Mouse (Mus musculus): ENCODE measurements at regions not wholly inside any gene's neighbourhood (a gene's known extent, or its start where the extent isn't known, plus 50 kb on each side); places are given as distances from the start of the nearest gene placed in this dataset.

- H3K27me3 ChIP-seq (ENCODE audit: control insufficient read depth, insufficient read depth, low read length, poor library complexity, severe bottlenecking): no peaks in the 10 kb centered on the region
- DNase-seq (ENCODE audit: low read depth, low spot score): no peak
- no peaks in the 10 kb centered on the region for H3K36me3 ChIP-seq (ENCODE audit: control insufficient read depth, insufficient read depth, low read length, poor library complexity, severe bottlenecking)
Observed at GRCm38 (mm10) chr13:43852888-43853287, 68.3 kb downstream of the Cd83 start.

DNA sequence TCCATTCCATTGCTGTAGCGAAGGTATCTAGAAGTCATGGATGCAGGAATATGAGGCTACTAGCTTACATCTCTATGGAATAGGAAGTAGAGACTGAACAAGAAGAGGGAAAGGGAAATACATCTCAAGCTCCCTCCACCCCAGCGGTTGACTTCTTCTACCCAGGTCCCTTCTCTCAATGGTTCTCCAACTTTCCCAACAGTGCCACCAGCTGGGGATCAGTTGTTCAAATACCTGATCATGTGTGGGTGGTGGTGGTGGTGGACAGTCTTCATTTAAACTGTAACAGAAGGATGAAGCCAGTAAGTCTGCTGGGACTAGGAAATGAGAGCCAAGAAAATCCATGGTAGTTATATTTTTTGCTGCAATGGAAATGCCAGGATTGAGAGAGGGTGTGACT is 70.4 kb downstream of the Cd83 start:
- Histone ChIP-seq H3K27me3 (ENCODE audit: control insufficient read depth, insufficient read depth, low read length, poor library complexity, severe bottlenecking) (no peaks in the 10 kb centered on the region), H3K36me3 (ENCODE audit: control insufficient read depth, insufficient read depth, low read length, poor library complexity, severe bottlenecking) (no peaks in the 10 kb centered on the region)
- DNase-seq (ENCODE audit: low read depth, low spot score): no peak

- H3K36me3 ChIP-seq (ENCODE audit: control insufficient read depth, insufficient read depth, low read length, poor library complexity, severe bottlenecking): no peaks in the 10 kb centered on the region
- H3K27me3 ChIP-seq (ENCODE audit: control insufficient read depth, insufficient read depth, low read length, poor library complexity, severe bottlenecking): no peaks in the 10 kb centered on the region
- DNase-seq (ENCODE audit: low read depth, low spot score): no peak
Observed at GRCm38 (mm10) chr13:43860932-43861331, 76.4 kb downstream of the Cd83 start.

GRCm38 (mm10) chr13:43861424-43861823 is 76.8 kb downstream of the Cd83 start:
- DNase-seq (ENCODE audit: low read depth, low spot score): no peak
- Histone ChIP-seq H3K36me3 (ENCODE audit: control insufficient read depth, insufficient read depth, low read length, poor library complexity, severe bottlenecking) (no peaks in the 10 kb centered on the region), H3K27me3 (ENCODE audit: control insufficient read depth, insufficient read depth, low read length, poor library complexity, severe bottlenecking) (no peaks in the 10 kb centered on the region)

DNA sequence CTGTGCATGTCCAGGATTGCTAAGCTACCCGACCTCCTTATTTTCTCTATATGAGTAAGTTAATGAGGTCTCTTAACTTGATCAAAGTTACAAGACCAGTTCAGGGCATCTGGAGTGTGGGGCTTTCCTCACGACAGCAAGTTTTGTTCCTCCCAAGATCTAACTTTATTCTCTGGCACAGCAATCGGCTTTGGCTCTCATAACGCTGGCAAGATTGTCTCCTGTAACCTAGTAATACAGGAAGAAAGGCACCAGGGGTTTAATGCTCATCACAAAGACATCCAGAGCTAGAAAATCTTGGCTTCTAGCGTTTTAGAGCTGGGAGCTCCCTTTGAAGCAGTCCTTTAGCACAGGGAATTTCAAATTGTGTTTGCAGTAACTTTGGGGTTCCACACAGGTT is 77.5 kb downstream of the Cd83 start:
- DNase-seq (ENCODE audit: low read depth, low spot score): no peak

DNA sequence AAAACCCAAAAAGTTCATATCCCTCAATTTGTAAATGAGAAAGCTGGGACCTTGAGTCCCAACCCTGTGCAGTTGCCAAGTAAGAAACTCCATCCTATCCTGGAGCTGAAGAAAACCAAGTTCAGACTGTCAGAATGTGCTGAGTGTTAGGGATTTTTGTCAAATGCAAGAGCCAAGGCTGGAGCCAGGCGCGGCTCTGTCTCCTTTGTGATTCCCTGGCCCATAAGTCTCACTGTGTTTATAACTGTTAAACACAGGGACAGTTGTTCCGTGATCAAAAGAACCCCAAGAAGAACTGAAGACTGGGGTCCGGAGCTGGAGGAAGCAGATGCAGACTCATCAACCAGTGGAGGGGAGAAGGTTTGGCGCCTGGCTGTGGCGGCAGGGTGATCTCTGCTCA is 78.0 kb downstream of the Cd83 start:
- no peak for DNase-seq (ENCODE audit: low read depth, low spot score)
- Histone ChIP-seq H3K27me3 (ENCODE audit: control insufficient read depth, insufficient read depth, low read length, poor library complexity, severe bottlenecking) (no peaks in the 10 kb centered on the region), H3K36me3 (ENCODE audit: control insufficient read depth, insufficient read depth, low read length, poor library complexity, severe bottlenecking) (no peaks in the 10 kb centered on the region)

More for the DNA sequence above, 77.5 kb downstream of the Cd83 start:
- H3K36me3 ChIP-seq (ENCODE audit: control insufficient read depth, insufficient read depth, low read length, poor library complexity, severe bottlenecking): no peaks in the 10 kb centered on the region
- H3K27me3 ChIP-seq (ENCODE audit: control insufficient read depth, insufficient read depth, low read length, poor library complexity, severe bottlenecking): no peaks in the 10 kb centered on the region

DNA sequence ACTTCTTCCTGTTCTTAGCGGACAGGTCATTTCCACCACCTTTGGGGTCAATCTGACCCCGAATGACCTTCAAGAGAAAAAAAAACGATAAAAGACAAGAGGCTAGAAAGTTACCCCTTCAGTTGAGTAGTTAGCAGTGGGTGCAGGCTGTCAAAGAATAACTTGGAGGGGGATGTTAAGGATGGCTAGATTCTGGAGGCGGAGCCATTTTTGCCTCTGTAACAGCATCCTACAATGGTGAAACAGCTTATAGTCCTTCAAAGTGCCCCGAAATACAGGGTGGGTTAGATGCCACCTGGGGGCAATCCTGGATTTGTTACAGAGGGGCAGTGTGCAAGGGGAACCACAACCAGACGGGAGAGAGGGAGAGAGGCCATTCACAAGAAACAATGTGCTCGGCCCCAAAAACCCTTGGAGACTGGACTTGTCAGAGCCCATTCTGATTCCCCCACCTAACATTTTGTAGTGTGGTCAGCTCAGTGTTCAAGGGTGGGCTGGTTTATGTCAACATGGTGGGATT is 79.1 kb downstream of the Cd83 start:
- no peak for DNase-seq (ENCODE audit: low read depth, low spot score)
- Histone ChIP-seq H3K36me3 (ENCODE audit: control insufficient read depth, insufficient read depth, low read length, poor library complexity, severe bottlenecking) (no peaks in the 10 kb centered on the region), H3K27me3 (ENCODE audit: control insufficient read depth, insufficient read depth, low read length, poor library complexity, severe bottlenecking) (no peaks in the 10 kb centered on the region)

DNA sequence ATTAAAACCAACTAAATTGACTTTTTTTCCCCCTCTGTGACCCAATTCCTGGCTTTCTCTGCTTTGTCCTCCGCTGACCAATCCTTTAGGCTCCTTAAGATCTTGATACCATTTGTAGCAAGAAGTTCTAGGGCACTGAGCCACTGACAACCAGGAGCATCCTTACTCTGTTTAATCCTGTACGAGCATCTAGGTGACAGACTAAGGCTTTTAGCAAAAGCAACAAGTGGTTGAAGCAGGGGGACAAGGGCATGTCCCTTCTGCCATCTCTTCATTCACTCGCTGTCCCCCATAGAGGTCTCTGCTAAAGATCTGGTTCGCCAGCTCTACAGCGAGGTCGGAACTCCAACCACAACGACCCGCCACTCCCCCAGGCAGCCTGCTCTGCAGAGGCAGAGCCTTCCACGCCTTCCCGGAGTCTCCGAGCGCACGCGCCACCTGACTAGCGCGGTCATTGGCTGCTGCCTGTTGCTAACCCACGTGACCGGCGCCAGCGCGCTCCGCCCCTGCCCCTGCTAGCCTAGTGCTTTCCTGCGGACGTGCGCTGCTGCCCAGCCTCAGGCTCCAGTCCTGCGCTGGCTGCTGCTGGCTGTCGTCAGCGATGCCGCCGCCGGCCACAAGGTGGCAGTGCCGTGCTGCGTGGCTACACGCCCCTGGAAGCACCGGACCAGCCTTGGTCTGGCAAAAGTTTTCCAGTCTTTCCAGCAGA is 79.7 kb downstream of the Cd83 start:
- no peaks in the 10 kb centered on the region for H3K36me3 ChIP-seq (ENCODE audit: control insufficient read depth, insufficient read depth, low read length, poor library complexity, severe bottlenecking)
- peak; percentile 98 for DNase-seq (ENCODE audit: low read depth, low spot score)
- H3K27me3 ChIP-seq (ENCODE audit: control insufficient read depth, insufficient read depth, low read length, poor library complexity, severe bottlenecking): no peaks in the 10 kb centered on the region

- H3K27me3 ChIP-seq (ENCODE audit: control insufficient read depth, insufficient read depth, low read length, poor library complexity, severe bottlenecking): no peaks in the 10 kb centered on the region
- no peak for DNase-seq (ENCODE audit: low read depth, low spot score)
- H3K36me3 ChIP-seq (ENCODE audit: control insufficient read depth, insufficient read depth, low read length, poor library complexity, severe bottlenecking): no peaks in the 10 kb centered on the region
Observed at GRCm38 (mm10) chr13:43865036-43865435, 80.5 kb downstream of the Cd83 start.

- Histone ChIP-seq H3K36me3 (ENCODE audit: control insufficient read depth, insufficient read depth, low read length, poor library complexity, severe bottlenecking) (no peaks in the 10 kb centered on the region), H3K27me3 (ENCODE audit: control insufficient read depth, insufficient read depth, low read length, poor library complexity, severe bottlenecking) (no peaks in the 10 kb centered on the region)
- DNase-seq (ENCODE audit: low read depth, low spot score): peak; percentile 46
Observed at GRCm38 (mm10) chr13:43875895-43876294, 91.3 kb downstream of the Cd83 start.

GRCm38 (mm10) chr13:43887284-43887683 is 102.7 kb downstream of the Cd83 start:
- DNase-seq (ENCODE audit: low read depth, low spot score): no peak

DNA sequence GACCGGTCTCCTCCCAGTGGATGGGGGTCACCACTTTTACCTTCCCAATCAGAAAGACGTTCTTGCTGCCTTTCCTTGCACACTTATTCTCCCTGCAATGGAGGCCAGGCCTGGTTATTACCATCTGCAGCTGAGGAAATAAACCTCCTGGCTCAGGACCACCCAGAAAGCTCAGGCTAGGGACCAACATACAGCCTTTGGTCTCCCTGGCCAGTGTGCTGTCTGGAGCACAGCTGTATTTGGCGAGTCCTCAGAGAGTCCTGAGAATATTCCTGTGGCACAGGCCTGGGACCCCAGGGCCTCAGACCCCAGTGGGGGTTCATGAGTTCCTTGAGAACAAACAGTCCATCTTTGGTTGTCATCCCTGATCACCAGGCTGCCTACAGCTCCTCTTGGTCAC is 107.4 kb downstream of the Cd83 start:
- H3K27me3 ChIP-seq (ENCODE audit: control insufficient read depth, insufficient read depth, low read length, poor library complexity, severe bottlenecking): no peaks in the 10 kb centered on the region
- H3K36me3 ChIP-seq (ENCODE audit: control insufficient read depth, insufficient read depth, low read length, poor library complexity, severe bottlenecking): no peaks in the 10 kb centered on the region
- no peak for DNase-seq (ENCODE audit: low read depth, low spot score)

More at GRCm38 (mm10) chr13:43887284-43887683, 102.7 kb downstream of the Cd83 start:
- H3K36me3 ChIP-seq (ENCODE audit: control insufficient read depth, insufficient read depth, low read length, poor library complexity, severe bottlenecking): no peaks in the 10 kb centered on the region
- no peaks in the 10 kb centered on the region for H3K27me3 ChIP-seq (ENCODE audit: control insufficient read depth, insufficient read depth, low read length, poor library complexity, severe bottlenecking)

DNA sequence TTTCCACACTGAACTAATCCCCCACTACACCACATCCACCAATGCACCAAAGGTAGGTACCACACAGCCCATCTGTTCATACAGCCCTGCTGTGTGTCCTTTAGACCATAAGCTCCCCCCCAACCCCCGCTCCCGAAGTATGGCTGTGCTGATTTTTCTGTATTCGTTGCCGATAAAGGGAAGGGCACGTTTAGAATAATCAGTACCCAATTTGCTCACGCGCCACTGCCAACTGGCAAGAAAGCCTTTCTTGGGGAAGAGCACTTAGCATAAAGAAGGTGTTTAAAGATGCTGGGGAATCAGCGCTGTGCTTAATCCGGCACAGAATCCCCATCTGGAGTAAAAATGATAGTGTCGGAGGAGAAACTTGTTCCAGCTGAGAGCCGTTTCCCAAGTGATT is 111.4 kb downstream of the Cd83 start:
- no peaks in the 10 kb centered on the region for H3K27me3 ChIP-seq (ENCODE audit: control insufficient read depth, insufficient read depth, low read length, poor library complexity, severe bottlenecking)
- no peak for DNase-seq (ENCODE audit: low read depth, low spot score)
- H3K36me3 ChIP-seq (ENCODE audit: control insufficient read depth, insufficient read depth, low read length, poor library complexity, severe bottlenecking): no peaks in the 10 kb centered on the region

GRCm38 (mm10) chr13:43897046-43897445 is 112.5 kb downstream of the Cd83 start:
- H3K27me3 ChIP-seq (ENCODE audit: control insufficient read depth, insufficient read depth, low read length, poor library complexity, severe bottlenecking): no peaks in the 10 kb centered on the region
- no peaks in the 10 kb centered on the region for H3K36me3 ChIP-seq (ENCODE audit: control insufficient read depth, insufficient read depth, low read length, poor library complexity, severe bottlenecking)
- no peak for DNase-seq (ENCODE audit: low read depth, low spot score)

GRCm38 (mm10) chr13:43898555-43899258 is 114.1 kb downstream of the Cd83 start:
- peak; percentile 93 for DNase-seq (ENCODE audit: low read depth, low spot score)

More at GRCm38 (mm10) chr13:43898555-43899258, 114.1 kb downstream of the Cd83 start:
- Histone ChIP-seq H3K27me3 (ENCODE audit: control insufficient read depth, insufficient read depth, low read length, poor library complexity, severe bottlenecking) (no peaks in the 10 kb centered on the region), H3K36me3 (ENCODE audit: control insufficient read depth, insufficient read depth, low read length, poor library complexity, severe bottlenecking) (no peaks in the 10 kb centered on the region)

All from splenic B cell, adult 2 months (primary cell).